Mouse (Mus musculus) MEL (cell line): ENCODE results near the gene Aco1. TPM values are rescaled to one million over a fixed set of nuclear protein-coding genes. Genes with fewer than 3 reads are reported as not detected.

Source experiments
- DNase-seq: peaks from one replicate; pipeline ENCODE4 v3.0.0; 2011; ENCODE audit warnings: low read depth, low spot score
- H3K27ac ChIP-seq: 2 replicates; pipeline ENCODE4 v1.5.1; 2012; ENCODE audit warnings: low read depth, mild to moderate bottlenecking, control low read depth, low read length, moderate library complexity; ENCODE audit not compliant: control insufficient read depth
- H3K27me3 ChIP-seq, 2 experiments: fragments of 150-350 bp in 1 of 2; sonication (generic) in 1 of 2; 2 replicates each; pipeline ENCODE4 v1.6.1; 2012; ENCODE audit warnings: low read length in 2 of 2, mild to moderate bottlenecking in 2 of 2, improper control_type of control experiment in 1 of 2, moderate library complexity in 1 of 2; ENCODE audit not compliant: insufficient read depth in 2 of 2, control insufficient read depth in 1 of 2
- H3K36me3 ChIP-seq, 2 experiments: 2 replicates each; pipeline ENCODE4 v1.6.1; 2012 to 2014; ENCODE audit warnings: low read length in 2 of 2, improper control_type of control experiment in 1 of 2, inconsistent platforms in 1 of 2, mild to moderate bottlenecking in 1 of 2; ENCODE audit not compliant: insufficient read depth in 2 of 2, control insufficient read depth in 1 of 2
- H3K4me1 ChIP-seq, 2 experiments: fragments of 150-350 bp in 1 of 2; sonication (generic) in 1 of 2; 2 replicates each; pipeline ENCODE4 v1.6.1; 2012; ENCODE audit warnings: low read length in 2 of 2, improper control_type of control experiment in 1 of 2, mild to moderate bottlenecking in 1 of 2; ENCODE audit not compliant: insufficient read depth in 2 of 2, control insufficient read depth in 1 of 2
- H3K4me3 ChIP-seq, 2 experiments: fragments of 150-350 bp in 1 of 2; sonication (generic) in 1 of 2; 2 replicates each; pipeline ENCODE4 v1.5.1; 2012; ENCODE audit warnings: low read depth in 2 of 2, low read length in 2 of 2, mild to moderate bottlenecking in 2 of 2, moderate library complexity in 2 of 2, control low read depth in 1 of 2, improper control_type of control experiment in 1 of 2; ENCODE audit not compliant: control insufficient read depth in 1 of 2, insufficient read depth in 1 of 2
- H3K79me2 ChIP-seq: 2 replicates; pipeline ENCODE4 v1.6.1; 2012; ENCODE audit warnings: mild to moderate bottlenecking, low read length, moderate library complexity; ENCODE audit not compliant: control insufficient read depth, poor library complexity, insufficient read depth
- H3K9ac ChIP-seq: 2 replicates; pipeline ENCODE4 v1.6.1; 2012; ENCODE audit warnings: low read depth, mild to moderate bottlenecking, control low read depth, low read length, moderate library complexity; ENCODE audit not compliant: control insufficient read depth, poor library complexity, severe bottlenecking
- H3K9me3 ChIP-seq: fragments of 150-350 bp; sonication (generic); replicated peaks from 2 replicates; pipeline ENCODE4 v1.6.1; 2012; ENCODE audit warnings: mild to moderate bottlenecking, low read length, improper control_type of control experiment, moderate library complexity; ENCODE audit not compliant: insufficient read depth
- CHD2 ChIP-seq: IDR thresholded peaks from 2 replicates; pipeline ENCODE4 v1.6.1; 2011; ENCODE audit warnings: low read length, improper control_type of control experiment
- CTCF ChIP-seq, 3 experiments: IDR thresholded peaks in 2 of 3; conservative IDR thresholded peaks in 1 of 3; 2 replicates each; pipeline ENCODE4 v1.5.1; 2011 to 2012; ENCODE audit warnings: low read length in 3 of 3, low read depth in 2 of 3, mild to moderate bottlenecking in 2 of 3, improper control_type of control experiment in 1 of 3, inconsistent platforms in 1 of 3, mixed read lengths in 1 of 3, moderate library complexity in 1 of 3; ENCODE audit not compliant: control insufficient read depth in 1 of 3, insufficient read depth in 1 of 3, poor library complexity in 1 of 3, severe bottlenecking in 1 of 3
- E2F4 ChIP-seq: IDR thresholded peaks from 2 replicates; pipeline ENCODE4 v1.6.1; 2011; ENCODE audit warnings: low read depth, low read length, improper control_type of control experiment, borderline replicate concordance
- ELF1 ChIP-seq: IDR thresholded peaks from 2 replicates; pipeline ENCODE4 v1.6.1; 2014; ENCODE audit warnings: low read depth, mild to moderate bottlenecking, inconsistent platforms, low read length, improper control_type of control experiment, moderate library complexity
- HCFC1 ChIP-seq: IDR thresholded peaks from 2 replicates; pipeline ENCODE4 v1.6.1; 2012; ENCODE audit warnings: low read depth, mild to moderate bottlenecking, inconsistent platforms, low read length, improper control_type of control experiment, moderate library complexity
- KAT2A ChIP-seq: conservative IDR thresholded peaks from 2 replicates; pipeline ENCODE4 v1.6.1; 2012; ENCODE audit warnings: low read depth, low read length, improper control_type of control experiment, inconsistent platforms
- MAFK ChIP-seq: IDR thresholded peaks from 2 replicates; pipeline ENCODE4 v1.6.1; 2011; ENCODE audit warnings: low read depth, mild to moderate bottlenecking, low read length, improper control_type of control experiment, borderline replicate concordance
- MAX ChIP-seq: IDR thresholded peaks from 2 replicates; pipeline ENCODE4 v1.6.1; 2011; ENCODE audit warnings: low read length, improper control_type of control experiment
- MAZ ChIP-seq: IDR thresholded peaks from 2 replicates; pipeline ENCODE4 v1.6.1; 2012; ENCODE audit warnings: low read depth, mild to moderate bottlenecking, inconsistent platforms, low read length, improper control_type of control experiment
- MEF2A ChIP-seq: IDR thresholded peaks from 2 replicates; pipeline ENCODE4 v1.6.1; 2014; ENCODE audit warnings: low read depth, mild to moderate bottlenecking, inconsistent platforms, low read length, improper control_type of control experiment; ENCODE audit not compliant: poor library complexity, insufficient replicate concordance, severe bottlenecking; ENCODE audit errors: extremely low read depth
- MXI1 ChIP-seq: IDR thresholded peaks from 2 replicates; pipeline ENCODE4 v1.6.1; 2011; ENCODE audit warnings: mild to moderate bottlenecking, low read depth, low read length, improper control_type of control experiment
- MYB ChIP-seq: IDR thresholded peaks from 2 replicates; pipeline ENCODE4 v1.6.1; 2011; ENCODE audit warnings: mild to moderate bottlenecking, low read depth, low read length, improper control_type of control experiment
- NRF1 ChIP-seq: IDR thresholded peaks from 2 replicates; pipeline ENCODE4 v1.6.1; 2014; ENCODE audit warnings: low read depth, mild to moderate bottlenecking, inconsistent platforms, low read length, improper control_type of control experiment, moderate library complexity; ENCODE audit not compliant: poor library complexity, insufficient read depth, severe bottlenecking
- POLR2A ChIP-seq, 2 experiments: IDR thresholded peaks; 2 replicates each; pipeline ENCODE4 v1.6.1; 2011 to 2012; ENCODE audit warnings: low read length in 2 of 2, mild to moderate bottlenecking in 2 of 2, control low read depth in 1 of 2, improper control_type of control experiment in 1 of 2, low read depth in 1 of 2, moderate library complexity in 1 of 2; ENCODE audit not compliant: control insufficient read depth in 1 of 2, insufficient read depth in 1 of 2, poor library complexity in 1 of 2
- POLR2AphosphoS2 ChIP-seq: IDR thresholded peaks from 2 replicates; pipeline ENCODE4 v1.6.1; 2011; ENCODE audit warnings: low read length, improper control_type of control experiment
- POLR2AphosphoS5 ChIP-seq: IDR thresholded peaks from 2 replicates; pipeline ENCODE4 v1.6.1; 2012; ENCODE audit warnings: low read depth, borderline replicate concordance, mild to moderate bottlenecking, inconsistent platforms, low read length, moderate library complexity, mixed read lengths
- RCOR1 ChIP-seq: IDR thresholded peaks from 2 replicates; pipeline ENCODE4 v1.6.1; 2012; ENCODE audit warnings: low read depth, mild to moderate bottlenecking, inconsistent platforms, low read length, improper control_type of control experiment
- SIN3A ChIP-seq: IDR thresholded peaks from 2 replicates; pipeline ENCODE4 v1.6.1; 2012; ENCODE audit warnings: low read length, improper control_type of control experiment, inconsistent platforms
- SMC3 ChIP-seq: IDR thresholded peaks from 2 replicates; pipeline ENCODE4 v1.6.1; 2011; ENCODE audit warnings: low read depth, low read length, improper control_type of control experiment
- TBP ChIP-seq: IDR thresholded peaks from 2 replicates; pipeline ENCODE4 v1.8.0; 2011; ENCODE audit warnings: low read depth, low read length, improper control_type of control experiment
- ZC3H11A ChIP-seq: IDR thresholded peaks from 2 replicates; pipeline ENCODE4 v1.6.1; 2012; ENCODE audit warnings: low read depth, mild to moderate bottlenecking, inconsistent platforms, low read length, improper control_type of control experiment
- ZKSCAN1 ChIP-seq: IDR thresholded peaks from 2 replicates; pipeline ENCODE4 v1.6.1; 2012; ENCODE audit warnings: low read depth, mild to moderate bottlenecking, inconsistent platforms, low read length, improper control_type of control experiment, moderate library complexity
- ZMIZ1 ChIP-seq: IDR thresholded peaks from 2 replicates; pipeline ENCODE4 v1.6.1; 2012; ENCODE audit warnings: low read depth, mild to moderate bottlenecking, inconsistent platforms, low read length, improper control_type of control experiment, moderate library complexity
- polyA plus RNA-seq, 2 experiments: library from polyadenylated mRNA; stranded (reverse) in 1 of 2; unstranded in 1 of 2; fragments of >175 nt in 1 of 2; fragments of >200 nt in 1 of 2; gene quantifications; 2 replicates each; pipeline versions ENCODE4 v1.2.1 to v1.2.4; 2012; ENCODE audit warnings: low replicate concordance in 2 of 2, low read depth in 1 of 2; ENCODE audit not compliant: insufficient read length in 2 of 2, insufficient read depth in 1 of 2, missing spikeins in 1 of 2
- total RNA-seq: library from RNA; depleted of rRNA; stranded (reverse); fragments of 300-350 nt; gene quantifications from 2 replicates; pipeline ENCODE4 v1.2.3, GENCODE M21; 2012

The Aco1 gene
- total and polyA plus RNA-seq, 3 experiments, result 28.7 to 33.6 TPM; not detected in 1

GRCm38 (mm10) chr4:40227886-40228285 is 85.0 kb downstream of the Aco1 start:
- H3K9ac ChIP-seq, result no peak overlapping the region
- no peaks in the 10 kb centered on the region for H3K4me1 ChIP-seq
- DNase-seq, result no peak
- H3K27ac ChIP-seq, result no peak overlapping the region
- TF ChIP-seq CHD2, result no peak
- TF ChIP-seq MAFK, result no peak
- no peak for TF ChIP-seq MAX
- TF ChIP-seq ZMIZ1, result no peak
- TF ChIP-seq NRF1, result no peak
- no peak for TF ChIP-seq TBP
- TF ChIP-seq CTCF (IDR thresholded peaks at IDR 0.05 in 2 of 3, conservative IDR thresholded peaks at IDR 0.05 in 1 of 3; ENCODE audit: control insufficient read depth in 1 of 3, insufficient read depth in 1 of 3, low read depth in 2 of 3, low read length in 3 of 3, poor library complexity in 1 of 3, severe bottlenecking in 1 of 3), result no peak
- TF ChIP-seq SMC3, result no peak
- no peak for TF ChIP-seq SIN3A
- no peak for TF ChIP-seq ELF1
- no peak for TF ChIP-seq KAT2A
- no peak for TF ChIP-seq POLR2A (IDR thresholded peaks at IDR 0.05; ENCODE audit: control insufficient read depth in 1 of 2, insufficient read depth in 1 of 2, low read depth in 1 of 2, low read length in 2 of 2, poor library complexity in 1 of 2)
- no peak for TF ChIP-seq MYB
- no peak for TF ChIP-seq ZC3H11A
- no peak for TF ChIP-seq MAZ
- no peak for TF ChIP-seq MEF2A
- no peak for TF ChIP-seq RCOR1
- no peak for TF ChIP-seq E2F4
- no peak for TF ChIP-seq ZKSCAN1
- TF ChIP-seq MXI1, result no peak
- no peaks in the 10 kb centered on the region for H3K9me3 ChIP-seq
- H3K4me3 ChIP-seq, result no peak overlapping the region
- no peaks in the 10 kb centered on the region for H3K27me3 ChIP-seq
- no peaks in the 10 kb centered on the region for H3K36me3 ChIP-seq
- no peaks in the 10 kb centered on the region for H3K79me2 ChIP-seq

- no peaks in the 10 kb centered on the region for H3K9me3 ChIP-seq
- H3K27ac ChIP-seq, result no peak overlapping the region
- no peaks in the 10 kb centered on the region for H3K79me2 ChIP-seq
- H3K4me3 ChIP-seq, result no peak overlapping the region
- H3K9ac ChIP-seq, result no peak overlapping the region
- no peaks in the 10 kb centered on the region for H3K27me3 ChIP-seq
- H3K36me3 ChIP-seq, result no peaks in the 10 kb centered on the region
- no peaks in the 10 kb centered on the region for H3K4me1 ChIP-seq
- TF ChIP-seq MXI1, result no peak
- TF ChIP-seq KAT2A, result no peak
- TF ChIP-seq ZKSCAN1, result no peak
- TF ChIP-seq HCFC1, result no peak
- TF ChIP-seq SMC3, result no peak
- TF ChIP-seq POLR2AphosphoS5, result no peak
- TF ChIP-seq POLR2AphosphoS2, result no peak
- TF ChIP-seq ZMIZ1, result no peak
- TF ChIP-seq RCOR1, result no peak
- TF ChIP-seq MYB, result no peak
- no peak for DNase-seq
These were observed 86.8 kb downstream of the Aco1 start for GRCm38 (mm10) chr4:40229723-40230122.
